Mouse (Mus musculus): ENCODE measurements around the gene Iqsec1.
A peak's percentile ranks its signal among the peaks of the same experiment; 100 is the strongest.

Gene Iqsec1

GRCm38 (mm10) chr6:90719402-90719801 lies 269.1 kb downstream of the Iqsec1 start:
- DNase-seq: no peak

- no peak for DNase-seq
Observed at GRCm38 (mm10) chr6:90718477-90718876, 270.0 kb downstream of the Iqsec1 start.

GRCm38 (mm10) chr6:90717711-90718110 lies 270.8 kb downstream of the Iqsec1 start:
- DNase-seq: peak; percentile 80

- DNase-seq: no peak
Observed at GRCm38 (mm10) chr6:90716853-90717252, 271.6 kb downstream of the Iqsec1 start.

- DNase-seq: peak; percentile 95
Observed at GRCm38 (mm10) chr6:90716066-90716704, 272.3 kb downstream of the Iqsec1 start.

- DNase-seq: no peak
Observed at GRCm38 (mm10) chr6:90715245-90715905, 273.1 kb downstream of the Iqsec1 start.

- peak; percentile 49 for DNase-seq
Observed at GRCm38 (mm10) chr6:90713650-90714049, 274.8 kb downstream of the Iqsec1 start.

GRCm38 (mm10) chr6:90712486-90713480 lies 275.7 kb downstream of the Iqsec1 start:
- DNase-seq: peak; percentile 75

- DNase-seq: peak; percentile 56
Observed at GRCm38 (mm10) chr6:90712063-90712462, 276.4 kb downstream of the Iqsec1 start.

GRCm38 (mm10) chr6:90711476-90712035 lies 276.9 kb downstream of the Iqsec1 start:
- DNase-seq: no peak

GRCm38 (mm10) chr6:90710778-90711177 lies 277.7 kb downstream of the Iqsec1 start:
- DNase-seq: no peak

- no peak for DNase-seq
Observed at GRCm38 (mm10) chr6:90709929-90710777, 278.3 kb downstream of the Iqsec1 start.

- DNase-seq: no peak
Observed at GRCm38 (mm10) chr6:90708061-90708618, 280.3 kb downstream of the Iqsec1 start.

GRCm38 (mm10) chr6:90707143-90707542 lies 281.3 kb downstream of the Iqsec1 start:
- no peak for DNase-seq

- DNase-seq: no peak
Observed at GRCm38 (mm10) chr6:90706490-90706889, 282.0 kb downstream of the Iqsec1 start.

- no peak for DNase-seq
Observed at GRCm38 (mm10) chr6:90705738-90706137, 282.7 kb downstream of the Iqsec1 start.

GRCm38 (mm10) chr6:90704705-90705344 lies 283.7 kb downstream of the Iqsec1 start:
- peak; percentile 65 for DNase-seq

- DNase-seq: peak; percentile 31
Observed at GRCm38 (mm10) chr6:90703782-90704181, 284.7 kb downstream of the Iqsec1 start.

GRCm38 (mm10) chr6:90702837-90703735 lies 285.4 kb downstream of the Iqsec1 start:
- DNase-seq: no peak

GRCm38 (mm10) chr6:90702197-90702596 lies 286.3 kb downstream of the Iqsec1 start:
- peak; percentile 37 for DNase-seq
